Mouse (Mus musculus): ENCODE results near the gene Itgav. TPM values are rescaled to one million over a fixed set of nuclear protein-coding genes. Genes with fewer than 3 reads are reported as not detected.

Gene Itgav
- 44.4 and 46.5 TPM in 2 replicates for polyA plus RNA-seq (2016; fragmentation: Nextera tagmentation; extraction: Ambion mirVana)

- Histone ChIP-seq H3K4me1 (peaks cover 17% of the 10 kb centered on the region), H3K27me3 (no peaks in the 10 kb centered on the region), H3K9me3 (no peaks in the 10 kb centered on the region), H3K27ac (peak within 1 kb of the TSS; percentile 92), H3K36me3 (replicated peaks) (no peaks in the 10 kb centered on the region), H3K4me2 (peak within 1 kb of the TSS; percentile 78), H3K9ac (peak within 1 kb of the TSS; percentile 86), H3K4me3 (replicated peaks) (peak within 1 kb of the TSS; percentile 84)
- ATAC-seq (ENCODE audit: low FRiP score) = peak; percentile 95
- under 1% methylated on average over 75 of the region's 84 CpGs for WGBS
These were observed at the start of gene Itgav for GRCm38 (mm10) chr2:83723921-83724826. Itgav (plus strand) TSS chr2:83724397.

GRCm38 (mm10) chr2:83674421-83674820 lies 49.8 kb upstream of the Itgav start:
- Histone ChIP-seq H3K27ac (no peak overlapping the region), H3K4me1 (no peaks in the 10 kb centered on the region), H3K4me3 (replicated peaks) (no peak overlapping the region), H3K9me3 (no peaks in the 10 kb centered on the region), H3K27me3 (no peaks in the 10 kb centered on the region), H3K4me2 (no peak overlapping the region), H3K36me3 (replicated peaks) (peaks cover 15% of the 10 kb centered on the region; the same call in 1 of the 2 replicates), H3K9ac (no peak overlapping the region)
- no peak for ATAC-seq (ENCODE audit: low FRiP score)
- 86% methylated on average over 7 of the region's 7 CpGs for WGBS

- Histone ChIP-seq H3K27me3 (no peaks in the 10 kb centered on the region), H3K27ac (no peak overlapping the region), H3K36me3 (replicated peaks) (peaks cover 15% of the 10 kb centered on the region; the same call in 1 of the 2 replicates), H3K4me3 (replicated peaks) (no peak overlapping the region), H3K4me2 (no peak overlapping the region), H3K9me3 (no peaks in the 10 kb centered on the region), H3K4me1 (no peaks in the 10 kb centered on the region), H3K9ac (no peak overlapping the region)
- WGBS = 88% methylated on average over 9 of the region's 9 CpGs
- ATAC-seq (ENCODE audit: low FRiP score) = no peak
These were observed 49.3 kb upstream of the Itgav start for GRCm38 (mm10) chr2:83674896-83675295.

- WGBS = 61% methylated on average over 5 of the region's 5 CpGs
- no peak overlapping the region for H3K4me3 ChIP-seq (replicated peaks)
- ATAC-seq (ENCODE audit: low FRiP score) = no peak
These were observed 48.5 kb upstream of the Itgav start for GRCm38 (mm10) chr2:83675681-83676080.

GRCm38 (mm10) chr2:83676226-83676870 lies 47.8 kb upstream of the Itgav start:
- Histone ChIP-seq H3K9ac (no peak overlapping the region), H3K4me3 (replicated peaks) (no peak overlapping the region), H3K36me3 (replicated peaks) (peaks cover 15% of the 10 kb centered on the region; the same call in 1 of the 2 replicates), H3K4me1 (no peaks in the 10 kb centered on the region), H3K27ac (no peak overlapping the region), H3K27me3 (no peaks in the 10 kb centered on the region), H3K9me3 (no peaks in the 10 kb centered on the region), H3K4me2 (no peak overlapping the region)
- 93% methylated on average over 4 of the region's 4 CpGs for WGBS
- no peak for ATAC-seq (ENCODE audit: low FRiP score)

More at GRCm38 (mm10) chr2:83675681-83676080, 48.5 kb upstream of the Itgav start:
- Histone ChIP-seq H3K36me3 (replicated peaks) (peaks cover 15% of the 10 kb centered on the region; the same call in 1 of the 2 replicates), H3K4me2 (no peak overlapping the region), H3K27ac (no peak overlapping the region), H3K4me1 (no peaks in the 10 kb centered on the region), H3K9ac (no peak overlapping the region), H3K9me3 (no peaks in the 10 kb centered on the region), H3K27me3 (no peaks in the 10 kb centered on the region)

GRCm38 (mm10) chr2:83681332-83681731 lies 42.9 kb upstream of the Itgav start:
- H3K27ac ChIP-seq = no peak overlapping the region
- no peak overlapping the region for H3K9ac ChIP-seq
- ATAC-seq (ENCODE audit: low FRiP score) = no peak
- no peak overlapping the region for H3K4me3 ChIP-seq (replicated peaks)
- H3K36me3 ChIP-seq (replicated peaks) = no peaks in the 10 kb centered on the region
- no peaks in the 10 kb centered on the region for H3K9me3 ChIP-seq
- H3K27me3 ChIP-seq = no peaks in the 10 kb centered on the region
- H3K4me1 ChIP-seq = no peaks in the 10 kb centered on the region
- WGBS = 90% methylated on average over 8 of the region's 8 CpGs
- H3K4me2 ChIP-seq = no peak overlapping the region

GRCm38 (mm10) chr2:83681785-83682184 lies 42.4 kb upstream of the Itgav start:
- WGBS = 82% methylated on average over 6 of the region's 6 CpGs
- H3K36me3 ChIP-seq (replicated peaks) = no peaks in the 10 kb centered on the region
- H3K4me1 ChIP-seq = no peaks in the 10 kb centered on the region
- no peak for ATAC-seq (ENCODE audit: low FRiP score)
- no peak overlapping the region for H3K4me3 ChIP-seq (replicated peaks)
- H3K9me3 ChIP-seq = no peaks in the 10 kb centered on the region
- no peaks in the 10 kb centered on the region for H3K27me3 ChIP-seq
- H3K9ac ChIP-seq = no peak overlapping the region
- H3K27ac ChIP-seq = no peak overlapping the region
- no peak overlapping the region for H3K4me2 ChIP-seq

- H3K4me2 ChIP-seq = no peak overlapping the region
- 92% methylated on average over 8 of the region's 8 CpGs for WGBS
- H3K9ac ChIP-seq = no peak overlapping the region
- no peak overlapping the region for H3K4me3 ChIP-seq (replicated peaks)
- H3K4me1 ChIP-seq = no peaks in the 10 kb centered on the region
- no peak for ATAC-seq (ENCODE audit: low FRiP score)
- no peaks in the 10 kb centered on the region for H3K36me3 ChIP-seq (replicated peaks)
- no peaks in the 10 kb centered on the region for H3K9me3 ChIP-seq
- H3K27ac ChIP-seq = no peak overlapping the region
- no peaks in the 10 kb centered on the region for H3K27me3 ChIP-seq
These were observed 41.9 kb upstream of the Itgav start for GRCm38 (mm10) chr2:83682282-83682681.

- WGBS = 88% methylated on average over 9 of the region's 9 CpGs
- no peak overlapping the region for H3K27ac ChIP-seq
These were observed 40.3 kb upstream of the Itgav start for GRCm38 (mm10) chr2:83683731-83684519.

GRCm38 (mm10) chr2:83684691-83685090 lies 39.5 kb upstream of the Itgav start:
- no peaks in the 10 kb centered on the region for H3K4me1 ChIP-seq
- 88% methylated on average over 8 of the region's 8 CpGs for WGBS
- no peak overlapping the region for H3K9ac ChIP-seq
- no peak overlapping the region for H3K4me3 ChIP-seq (replicated peaks)
- H3K27me3 ChIP-seq = no peaks in the 10 kb centered on the region
- H3K4me2 ChIP-seq = no peak overlapping the region
- H3K9me3 ChIP-seq = no peaks in the 10 kb centered on the region
- no peaks in the 10 kb centered on the region for H3K36me3 ChIP-seq (replicated peaks)
- no peak overlapping the region for H3K27ac ChIP-seq
- ATAC-seq (ENCODE audit: low FRiP score) = no peak

More at GRCm38 (mm10) chr2:83683731-83684519, 40.3 kb upstream of the Itgav start:
- Histone ChIP-seq H3K36me3 (replicated peaks) (no peaks in the 10 kb centered on the region), H3K4me3 (replicated peaks) (no peak overlapping the region), H3K27me3 (no peaks in the 10 kb centered on the region), H3K9ac (no peak overlapping the region), H3K4me2 (no peak overlapping the region), H3K4me1 (no peaks in the 10 kb centered on the region), H3K9me3 (no peaks in the 10 kb centered on the region)
- no peak for ATAC-seq (ENCODE audit: low FRiP score)

- Histone ChIP-seq H3K9ac (no peak overlapping the region), H3K4me3 (replicated peaks) (no peak overlapping the region), H3K36me3 (replicated peaks) (no peaks in the 10 kb centered on the region), H3K27me3 (no peaks in the 10 kb centered on the region), H3K9me3 (no peaks in the 10 kb centered on the region), H3K27ac (no peak overlapping the region), H3K4me2 (no peak overlapping the region), H3K4me1 (peaks cover 8% of the 10 kb centered on the region)
- no peak for ATAC-seq (ENCODE audit: low FRiP score)
- 75% methylated on average over 2 of the region's 2 CpGs for WGBS
These were observed 33.8 kb upstream of the Itgav start for GRCm38 (mm10) chr2:83690372-83690771.
